Mouse (Mus musculus) kidney, adult 2 months (tissue): ENCODE data around the gene 4930451I11Rik.

Experiments
- CTCF ChIP-seq: fragments of 200-500 bp; conservative IDR thresholded peaks from 2 replicates; pipeline ENCODE4 v1.5.1; 2011; ENCODE audit warnings: low read depth, mild to moderate bottlenecking, control low read depth, low read length, moderate library complexity, mixed read lengths; ENCODE audit not compliant: insufficient read depth, insufficient read length
- POLR2A ChIP-seq: fragments of 200-500 bp; IDR thresholded peaks from one replicate; pipeline ENCODE4 v1.6.1; 2011; ENCODE audit warnings: low read depth, low read length, control low read depth

GRCm38 (mm10) chr7:126823202-126823711 is 8.2 kb downstream of the 4930451I11Rik start:
- TF ChIP-seq CTCF = no peak
- no peak for TF ChIP-seq POLR2A
